Mouse (Mus musculus) heart, postnatal 25 days (tissue): Measurements from ENCODE around the gene Aplp2. TPM values are rescaled to one million over a fixed set of nuclear protein-coding genes. Genes with fewer than 3 reads are reported as not detected.
A peak's percentile ranks its signal among the peaks of the same experiment; 100 is the strongest.
"Not testable (repeated sequence)": the region's sequence is repeated elsewhere in the genome, so short reads cannot be mapped to it uniquely, and the experiment has no call there.

Experiments used
- DNase-seq: peaks from one replicate; pipeline ENCODE4 v3.0.0; 2022; ENCODE audit warnings: low spot score
- intact Hi-C: fragments of 180-260 bp; cut with DNase I; formaldehyde crosslinking; loops from one replicate; pipeline ENCODE4 v1.15.1; 2025
- total RNA-seq, 2 experiments: library from RNA; stranded (reverse); gene quantifications; 2 replicates each; pipeline ENCODE4 v1.2.3; 2021

Gene Aplp2
- total RNA-seq, 2 experiments from 2014 or later, result 285 to 296 TPM

- intact Hi-C loops, result no loop called here
- DNase-seq, result no peak
These were observed 22.4 kb downstream of the Aplp2 start for GRCm38 (mm10) chr9:31189194-31189593.

GRCm38 (mm10) chr9:31184439-31184838, 27.2 kb downstream of the Aplp2 start:
- DNase-seq, result no peak
- intact Hi-C loops, result no loop called here

- no peak for DNase-seq
- intact Hi-C loops, result no loop called here
These were observed 28.6 kb downstream of the Aplp2 start for GRCm38 (mm10) chr9:31183061-31183460.

GRCm38 (mm10) chr9:31181291-31182085, 30.1 kb downstream of the Aplp2 start:
- intact Hi-C loops, result no loop called here
- DNase-seq, result no peak

- DNase-seq, result no peak
- intact Hi-C loops, result no loop called here
These were observed 33.9 kb downstream of the Aplp2 start for GRCm38 (mm10) chr9:31177692-31178091.

GRCm38 (mm10) chr9:31176379-31177130, 35.1 kb downstream of the Aplp2 start:
- intact Hi-C loops, result no loop called here
- peak; percentile 79 for DNase-seq

- intact Hi-C loops, result no loop called here
- DNase-seq, result no peak
These were observed 35.6 kb downstream of the Aplp2 start for GRCm38 (mm10) chr9:31175978-31176377.

- no peak for DNase-seq
- intact Hi-C loops, result no loop called here
These were observed 36.3 kb downstream of the Aplp2 start for GRCm38 (mm10) chr9:31175346-31175745.

- no peak for DNase-seq
- intact Hi-C loops, result no loop called here
These were observed 43.1 kb downstream of the Aplp2 start for GRCm38 (mm10) chr9:31168356-31169093.

- no peak for DNase-seq
- intact Hi-C loops, result no loop called here
These were observed 44.3 kb downstream of the Aplp2 start for GRCm38 (mm10) chr9:31167305-31167704.

GRCm38 (mm10) chr9:31165505-31165904, 46.1 kb downstream of the Aplp2 start:
- DNase-seq, intact Hi-C loops: not testable (repeated sequence)

- intact Hi-C loops, result loop anchor here (2.0 kb wide), 1 partner anchor 45 kb away; no protein-coding TSS in a partner anchor
- DNase-seq, result no peak
These were observed 48.3 kb downstream of the Aplp2 start for GRCm38 (mm10) chr9:31163327-31163726.

- intact Hi-C loops, result loop anchor here (2.0 kb wide), 1 partner anchor 46 kb away; no protein-coding TSS in a partner anchor
- DNase-seq, result no peak
These were observed 48.7 kb downstream of the Aplp2 start for GRCm38 (mm10) chr9:31162911-31163310.

- intact Hi-C loops, result no loop called here
- no peak for DNase-seq
These were observed 51.7 kb downstream of the Aplp2 start for GRCm38 (mm10) chr9:31159910-31160309.

GRCm38 (mm10) chr9:31156594-31156993, 55.0 kb downstream of the Aplp2 start:
- intact Hi-C loops, result no loop called here

GRCm38 (mm10) chr9:31151050-31151449, 60.6 kb downstream of the Aplp2 start:
- intact Hi-C loops, result loop anchor here (1.0 to 5.0 kb wide), 3 partner anchors 131 to 241 kb away; partner anchors contain the start of gene Prdm10
- no peak for DNase-seq

More at GRCm38 (mm10) chr9:31156594-31156993, 55.0 kb downstream of the Aplp2 start:
- no peak for DNase-seq

GRCm38 (mm10) chr9:31148135-31148534, 63.5 kb downstream of the Aplp2 start:
- DNase-seq, result no peak
- intact Hi-C loops, result no loop called here

GRCm38 (mm10) chr9:31145272-31145925, 66.2 kb downstream of the Aplp2 start:
- intact Hi-C loops, result no loop called here
- DNase-seq, result no peak

GRCm38 (mm10) chr9:31142924-31143323, 68.7 kb downstream of the Aplp2 start:
- intact Hi-C loops, result no loop called here

GRCm38 (mm10) chr9:31133131-31133530, 78.5 kb downstream of the Aplp2 start:
- DNase-seq, result no peak
- intact Hi-C loops, result no loop called here

More at GRCm38 (mm10) chr9:31142924-31143323, 68.7 kb downstream of the Aplp2 start:
- no peak for DNase-seq
